Mouse (Mus musculus): ENCODE measurements at regions not wholly inside any gene's neighbourhood (a gene's known extent, or its start where the extent isn't known, plus 50 kb on each side); places are given as distances from the start of the nearest gene placed in this dataset.

DNA sequence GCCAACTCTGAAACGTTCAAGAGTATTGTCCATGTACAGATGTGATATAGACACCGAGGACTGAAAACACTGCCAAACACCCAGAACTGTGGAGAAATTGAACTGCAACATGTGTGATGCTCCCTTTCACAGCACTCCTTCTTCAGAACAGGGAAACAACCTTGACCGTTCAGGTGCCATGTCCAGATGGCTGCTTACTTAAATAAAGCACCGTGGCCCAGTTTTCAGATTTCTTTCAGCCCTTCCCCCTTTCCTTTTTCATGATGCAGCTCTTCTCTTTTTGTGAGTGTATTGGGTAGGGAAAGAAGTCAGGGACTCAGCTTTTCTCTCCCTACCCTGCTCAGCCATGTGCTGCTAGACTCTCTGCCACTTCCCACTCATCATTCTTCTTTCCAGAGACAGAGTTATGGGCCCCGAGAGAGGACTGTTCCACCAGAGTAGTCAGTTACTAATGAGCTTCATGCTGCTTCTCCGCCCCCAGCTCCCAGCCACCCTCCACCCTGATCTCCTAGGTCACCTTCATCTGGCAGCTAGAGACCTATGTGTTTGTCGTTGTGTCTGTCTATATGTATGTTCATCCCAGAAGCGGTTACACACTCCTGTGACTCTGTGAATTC, 74.3 kb upstream of the Astn2 start:
- DNase-seq (ENCODE audit: low read depth, low spot score), result no peak
